Mouse (Mus musculus) effector memory CD4-positive, alpha-beta T cell, adult 5 months (primary cell): ENCODE data around the gene Polr3b. TPM values are rescaled to one million over a fixed set of nuclear protein-coding genes. Genes with fewer than 3 reads are reported as not detected.

Source experiments
- polyA plus RNA-seq: library from polyadenylated mRNA; unstranded; fragments of 100-300 nt; shearing (Covaris generic); gene quantifications from one replicate; pipeline ENCODE4 v1.2.1, GENCODE M21; 2017

Polr3b gene
- polyA plus RNA-seq = 32.7 TPM

GRCm38 (mm10) chr10:84621826-84622790 lies at the start of gene Polr3b:
Polr3b (plus strand) TSS chr10:84622292.

GRCm38 (mm10) chr10:84576395-84577070 lies 45.6 kb upstream of the Polr3b start, which contains the start of gene Tcp11l2:
Tcp11l2 (plus strand) TSS chr10:84576626.

GRCm38 (mm10) chr10:84755786-84756203 lies 133.7 kb downstream of the Polr3b start, which contains the start of gene Rfx4:
Rfx4 (plus strand) TSS chr10:84756062.

Other genes with a start within 250 kb of the Polr3b start
- gene Nuak1, start 181.7 kb upstream of the Polr3b start, polyA plus RNA-seq = not detected
- 0.60 TPM for gene Ckap4, start 88.2 kb upstream of the Polr3b start, polyA plus RNA-seq
- gene Tcp11l2, start 45.7 kb upstream of the Polr3b start, polyA plus RNA-seq = 481 TPM
- gene Rfx4, start 133.8 kb downstream of the Polr3b start, polyA plus RNA-seq = not detected